Mouse (Mus musculus) midbrain, embryonic 11.5 days (tissue): ENCODE data around the gene Tor2a. TPM values are rescaled to one million over a fixed set of nuclear protein-coding genes. Genes with fewer than 3 reads are reported as not detected.

Experiments used
- ATAC-seq: fragments of 200-750 bp; cut with Nextera tagmentation; 2 replicates; pipeline ENCODE4 v1.8.0; 2017; ENCODE audit warnings: moderate TSS enrichment, moderate library complexity; ENCODE audit not compliant: low FRiP score
- DNase-seq: peaks from one replicate; pipeline ENCODE4 v3.0.0; 2015; ENCODE audit warnings: low spot score; ENCODE audit errors: missing footprints
- H3K27ac ChIP-seq: fragments of 300-500 bp; sonication (generic); 2 replicates; pipeline ENCODE4 v1.5.1; 2014; ENCODE audit warnings: low read depth, low read length
- H3K27me3 ChIP-seq: fragments of 300-500 bp; sonication (generic); 2 replicates; pipeline ENCODE4 v1.6.1; 2014; ENCODE audit warnings: mild to moderate bottlenecking, low read length, moderate library complexity, mixed read lengths; ENCODE audit not compliant: control insufficient read depth, insufficient read depth
- H3K36me3 ChIP-seq: fragments of 300-500 bp; sonication (generic); 2 replicates; pipeline ENCODE4 v1.6.1; 2014; ENCODE audit warnings: mild to moderate bottlenecking, low read length, moderate library complexity, mixed read lengths; ENCODE audit not compliant: control insufficient read depth, insufficient read depth
- H3K4me1 ChIP-seq: fragments of 300-500 bp; sonication (generic); 2 replicates; pipeline ENCODE4 v1.6.1; 2014; ENCODE audit warnings: low read length; ENCODE audit not compliant: control insufficient read depth, insufficient read depth
- H3K4me2 ChIP-seq: fragments of 300-500 bp; sonication (generic); 2 replicates; pipeline ENCODE4 v1.6.1; 2014; ENCODE audit warnings: mild to moderate bottlenecking, moderate library complexity
- H3K4me3 ChIP-seq: fragments of 300-500 bp; sonication (generic); 2 replicates; pipeline ENCODE4 v1.5.1; 2014; ENCODE audit warnings: low read depth, low read length
- H3K9ac ChIP-seq: fragments of 300-500 bp; sonication (generic); 2 replicates; pipeline ENCODE4 v1.6.1; 2014; ENCODE audit warnings: low read length
- H3K9me3 ChIP-seq: fragments of 300-500 bp; sonication (generic); 2 replicates; pipeline ENCODE4 v1.6.1; 2016; ENCODE audit warnings: low read length; ENCODE audit not compliant: control insufficient read depth
- WGBS: fragments of 180-500 bp; shearing (Covaris S2); extraction: QIAGEN DNeasy Blood & Tissue Kit; methylation state at CpG from one replicate; pipeline ENCODE4 v1.1.7; 2014; 5-methylcytosine and 5-hydroxymethylcytosine counted together
- polyA plus RNA-seq: library from polyadenylated mRNA; unstranded; fragments of >200 nt; fragmentation: Nextera tagmentation; extraction: Ambion mirVana; gene quantifications from 2 replicates; pipeline ENCODE4 v1.2.1, GENCODE M21; 2014

Tor2a gene
- polyA plus RNA-seq, 1 experiment from 2014 or later: 51.4 TPM

- Histone ChIP-seq H3K4me2 (no peak overlapping the region), H3K27me3 (peaks cover 2% of the 10 kb centered on the region), H3K36me3 (no peaks in the 10 kb centered on the region), H3K4me1 (peaks cover 8% of the 10 kb centered on the region), H3K9me3 (no peaks in the 10 kb centered on the region), H3K4me3 (no peak overlapping the region), H3K9ac (no peak overlapping the region), H3K27ac (no peak overlapping the region)
- WGBS: 35% methylated on average over 3 of the region's 3 CpGs
- DNase-seq (no peak), ATAC-seq (no peak)
These were observed 20.7 kb upstream of the Tor2a start for GRCm38 (mm10) chr2:32736306-32736829.

- Histone ChIP-seq H3K9me3 (no peaks in the 10 kb centered on the region), H3K4me1 (peaks cover 14% of the 10 kb centered on the region), H3K4me2 (no peak overlapping the region), H3K27ac (no peak overlapping the region), H3K27me3 (peaks cover 2% of the 10 kb centered on the region), H3K36me3 (no peaks in the 10 kb centered on the region), H3K9ac (no peak overlapping the region), H3K4me3 (no peak overlapping the region)
- WGBS: 53% methylated on average over 6 of the region's 6 CpGs
- ATAC-seq (no peak), DNase-seq (no peak)
These were observed 20.0 kb upstream of the Tor2a start for GRCm38 (mm10) chr2:32737008-32737407.

GRCm38 (mm10) chr2:32739311-32739710 is 17.7 kb upstream of the Tor2a start:
- Histone ChIP-seq H3K36me3 (no peaks in the 10 kb centered on the region), H3K27ac (no peak overlapping the region), H3K4me3 (no peak overlapping the region), H3K4me1 (peaks cover 26% of the 10 kb centered on the region), H3K27me3 (peaks cover 2% of the 10 kb centered on the region), H3K9ac (no peak overlapping the region), H3K9me3 (no peaks in the 10 kb centered on the region), H3K4me2 (no peak overlapping the region)
- no peak for ATAC-seq
- WGBS: 80% methylated on average over 4 of the region's 4 CpGs
- DNase-seq: no peak

GRCm38 (mm10) chr2:32740916-32741272 is 16.1 kb upstream of the Tor2a start, which contains the start of gene 6330409D20Rik:
6330409D20Rik (minus strand) TSS chr2:32741016.
- H3K27me3 ChIP-seq: peaks cover 2% of the 10 kb centered on the region
- peak within 1 kb of the TSS; percentile 69 for H3K27ac ChIP-seq
- peaks cover 22% of the 10 kb centered on the region for H3K4me1 ChIP-seq
- H3K4me3 ChIP-seq: peak within 1 kb of the TSS; percentile 75
- peak within 1 kb of the TSS; percentile 77 for H3K9ac ChIP-seq
- ATAC-seq: no peak
- WGBS: 13% methylated on average over 11 of the region's 11 CpGs
- H3K36me3 ChIP-seq: peaks cover under 1% of the 10 kb centered on the region; the same call in 1 of the 2 replicates
- H3K4me2 ChIP-seq: peak within 1 kb of the TSS; percentile 98
- no peak for DNase-seq
- no peaks in the 10 kb centered on the region for H3K9me3 ChIP-seq

GRCm38 (mm10) chr2:32741273-32742172 is 15.5 kb upstream of the Tor2a start:
- DNase-seq: peak; percentile 92
- Histone ChIP-seq H3K27ac (peak overlapping the region; percentile 69), H3K9ac (peak overlapping the region; percentile 77), H3K4me2 (peak overlapping the region; percentile 98), H3K4me3 (peak overlapping the region; percentile 75), H3K4me1 (peaks cover 22% of the 10 kb centered on the region), H3K27me3 (peaks cover 2% of the 10 kb centered on the region), H3K36me3 (peaks cover 3% of the 10 kb centered on the region; the same call in 1 of the 2 replicates), H3K9me3 (no peaks in the 10 kb centered on the region)
- WGBS: 1% methylated on average over 56 of the region's 58 CpGs
- ATAC-seq: peak; percentile 61

GRCm38 (mm10) chr2:32742173-32742531 is 14.9 kb upstream of the Tor2a start:
- peak overlapping the region; percentile 77 for H3K9ac ChIP-seq
- DNase-seq: peak; percentile 98
- H3K36me3 ChIP-seq: peaks cover 5% of the 10 kb centered on the region
- H3K27ac ChIP-seq: peak overlapping the region; percentile 69
- no peaks in the 10 kb centered on the region for H3K9me3 ChIP-seq
- peak; percentile 91 for ATAC-seq
- H3K4me3 ChIP-seq: peak overlapping the region; percentile 75
- peaks cover 22% of the 10 kb centered on the region for H3K4me1 ChIP-seq
- peaks cover 2% of the 10 kb centered on the region for H3K27me3 ChIP-seq
- H3K4me2 ChIP-seq: peak overlapping the region; percentile 98
- WGBS: 5% methylated on average over 18 of the region's 18 CpGs

GRCm38 (mm10) chr2:32744272-32744982 is 12.6 kb upstream of the Tor2a start:
- H3K4me1 ChIP-seq: peaks cover 22% of the 10 kb centered on the region
- H3K27ac ChIP-seq: no peak overlapping the region
- DNase-seq (no peak), ATAC-seq (no peak)
- no peak overlapping the region for H3K9ac ChIP-seq
- H3K27me3 ChIP-seq: peaks cover 2% of the 10 kb centered on the region
- H3K36me3 ChIP-seq: peaks cover 9% of the 10 kb centered on the region
- WGBS: 78% methylated on average over 15 of the region's 15 CpGs
- no peaks in the 10 kb centered on the region for H3K9me3 ChIP-seq
- no peak overlapping the region for H3K4me2 ChIP-seq
- H3K4me3 ChIP-seq: no peak overlapping the region

- no peak overlapping the region for H3K27ac ChIP-seq
- no peak overlapping the region for H3K4me3 ChIP-seq
- peaks cover 18% of the 10 kb centered on the region for H3K4me1 ChIP-seq
- H3K4me2 ChIP-seq: no peak overlapping the region
- no peak for DNase-seq
- H3K27me3 ChIP-seq: 0 out of 2 replicates have a peak, but pooled peaks cover 2% of the 10 kb centered on the region
- WGBS: 88% methylated on average over 16 of the region's 16 CpGs
- H3K9me3 ChIP-seq: no peaks in the 10 kb centered on the region
- H3K36me3 ChIP-seq: peaks cover 9% of the 10 kb centered on the region
- no peak overlapping the region for H3K9ac ChIP-seq
- ATAC-seq: no peak
These were observed 8.0 kb upstream of the Tor2a start for GRCm38 (mm10) chr2:32749082-32749481.
